Mouse (Mus musculus): ENCODE measurements around the gene Cables2. TPM values are rescaled to one million over a fixed set of nuclear protein-coding genes. Genes with fewer than 3 reads are reported as not detected.
A peak's percentile ranks its signal among the peaks of the same experiment; 100 is the strongest.

The Cables2 gene
- 8.9 and 10.3 TPM in 2 replicates for total RNA-seq (2014; rRNA removed)
- polyA plus RNA-seq (2012; rRNA removed) = 29.2 and 29.5 TPM in 2 replicates

GRCm38 (mm10) chr2:180273394-180274244 is at the start of gene Cables2:
Gene Cables2 (minus strand): TSS chr2:180273496.
- Histone ChIP-seq H3K36me3 (ENCODE audit: control insufficient read depth, insufficient read depth, low read length) (no peaks in the 10 kb centered on the region), H3K27ac (replicated peaks; ENCODE audit: insufficient read depth, low read depth, low read length) (peak within 1 kb of the TSS; percentile 72), H3K4me3 (ENCODE audit: insufficient read depth, low read depth, low read length) (peak within 1 kb of the TSS; percentile 74), H3K27me3 (ENCODE audit: control insufficient read depth, insufficient read depth, low read length) (no peaks in the 10 kb centered on the region), H3K4me1 (ENCODE audit: control insufficient read depth, insufficient read depth, low read length) (peaks cover 17% of the 10 kb centered on the region), H3K79me2 (ENCODE audit: control insufficient read depth, insufficient read depth, low read length) (peaks cover 23% of the 10 kb centered on the region; the same call in 1 of the 2 replicates), H3K9ac (ENCODE audit: low read depth, low read length) (peak within 1 kb of the TSS; percentile 87)
- 4% methylated on average over 68 of the region's 68 CpGs for WGBS
- TF ChIP-seq CTCF (IDR thresholded peaks at IDR 0.05; ENCODE audit: low read depth, low read length) (no peak), POLR2A (IDR thresholded peaks at IDR 0.05; ENCODE audit: extremely low read depth, insufficient read depth, low read length) (0 out of 2 replicates have a peak, but pooled peaks have one; percentile 9)
- peak; percentile 88 for DNase-seq (ENCODE audit: extremely low read depth, low read depth, low spot score)

DNA sequence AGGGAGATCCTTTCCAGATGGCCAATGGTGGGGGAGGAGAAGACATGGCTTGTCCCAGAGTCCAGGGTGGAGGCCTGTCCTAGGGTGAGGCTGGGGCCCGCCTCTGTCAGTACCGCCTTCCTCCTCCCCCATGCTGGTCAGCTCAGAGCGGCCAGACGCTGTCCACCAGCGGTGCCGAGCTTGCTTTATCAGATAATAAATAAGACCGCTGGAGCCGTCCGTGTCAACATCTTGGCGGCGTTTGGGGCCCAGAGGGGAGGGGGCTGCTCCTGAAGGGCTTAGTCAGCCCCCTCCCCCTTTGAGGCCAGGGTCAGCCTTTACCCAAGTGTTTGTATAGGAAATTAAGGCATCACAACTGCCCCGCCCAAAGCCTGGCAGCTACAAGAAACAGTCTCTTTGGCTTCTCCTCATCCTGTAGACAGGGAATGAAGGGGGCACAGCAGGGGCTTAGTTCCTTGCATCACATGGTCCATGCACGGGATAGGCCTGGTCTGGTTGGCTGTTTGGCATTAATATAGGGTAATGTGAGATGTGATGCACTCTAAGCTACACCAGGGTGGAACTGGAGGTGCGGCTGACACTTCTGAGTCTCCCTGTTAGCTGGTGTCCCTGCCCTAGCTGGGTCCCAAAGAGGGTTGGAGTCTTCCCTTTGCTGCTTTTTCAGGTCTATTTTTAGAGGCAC is 49.5 kb upstream of the Cables2 start:
- Histone ChIP-seq H3K4me1 (ENCODE audit: control insufficient read depth, insufficient read depth, low read length) (no peaks in the 10 kb centered on the region), H3K79me2 (ENCODE audit: control insufficient read depth, insufficient read depth, low read length) (no peaks in the 10 kb centered on the region), H3K36me3 (ENCODE audit: control insufficient read depth, insufficient read depth, low read length) (no peaks in the 10 kb centered on the region), H3K27me3 (ENCODE audit: control insufficient read depth, insufficient read depth, low read length) (no peaks in the 10 kb centered on the region), H3K27ac (replicated peaks; ENCODE audit: insufficient read depth, low read depth, low read length) (no peak overlapping the region), H3K9ac (ENCODE audit: low read depth, low read length) (no peak overlapping the region), H3K4me3 (ENCODE audit: insufficient read depth, low read depth, low read length) (no peak overlapping the region)
- DNase-seq (ENCODE audit: extremely low read depth, low read depth, low spot score) = no peak
- no peak for TF ChIP-seq POLR2A (IDR thresholded peaks at IDR 0.05; ENCODE audit: extremely low read depth, insufficient read depth, low read length)
- no peak for TF ChIP-seq CTCF (IDR thresholded peaks at IDR 0.05; ENCODE audit: low read depth, low read length)
- WGBS = 51% methylated on average over 14 of the region's 14 CpGs

- Histone ChIP-seq H3K27ac (replicated peaks; ENCODE audit: insufficient read depth, low read depth, low read length) (no peak overlapping the region), H3K27me3 (ENCODE audit: control insufficient read depth, insufficient read depth, low read length) (no peaks in the 10 kb centered on the region), H3K9ac (ENCODE audit: low read depth, low read length) (no peak overlapping the region), H3K4me1 (ENCODE audit: control insufficient read depth, insufficient read depth, low read length) (no peaks in the 10 kb centered on the region), H3K4me3 (ENCODE audit: insufficient read depth, low read depth, low read length) (no peak overlapping the region), H3K36me3 (ENCODE audit: control insufficient read depth, insufficient read depth, low read length) (no peaks in the 10 kb centered on the region), H3K79me2 (ENCODE audit: control insufficient read depth, insufficient read depth, low read length) (no peaks in the 10 kb centered on the region)
- WGBS = 87% methylated on average over 4 of the region's 4 CpGs
- TF ChIP-seq POLR2A (IDR thresholded peaks at IDR 0.05; ENCODE audit: extremely low read depth, insufficient read depth, low read length) = no peak
- no peak for TF ChIP-seq CTCF (IDR thresholded peaks at IDR 0.05; ENCODE audit: low read depth, low read length)
- DNase-seq (ENCODE audit: extremely low read depth, low read depth, low spot score) = no peak
Observed at GRCm38 (mm10) chr2:180320216-180320615, 46.9 kb upstream of the Cables2 start.

- WGBS = 90% methylated on average over 7 of the region's 7 CpGs
- H3K4me1 ChIP-seq (ENCODE audit: control insufficient read depth, insufficient read depth, low read length) = no peaks in the 10 kb centered on the region
- no peak overlapping the region for H3K4me3 ChIP-seq (ENCODE audit: insufficient read depth, low read depth, low read length)
- H3K36me3 ChIP-seq (ENCODE audit: control insufficient read depth, insufficient read depth, low read length) = no peaks in the 10 kb centered on the region
- no peaks in the 10 kb centered on the region for H3K27me3 ChIP-seq (ENCODE audit: control insufficient read depth, insufficient read depth, low read length)
- no peak for DNase-seq (ENCODE audit: extremely low read depth, low read depth, low spot score)
- H3K79me2 ChIP-seq (ENCODE audit: control insufficient read depth, insufficient read depth, low read length) = no peaks in the 10 kb centered on the region
- H3K27ac ChIP-seq (replicated peaks; ENCODE audit: insufficient read depth, low read depth, low read length) = no peak overlapping the region
- TF ChIP-seq POLR2A (IDR thresholded peaks at IDR 0.05; ENCODE audit: extremely low read depth, insufficient read depth, low read length) (no peak), CTCF (IDR thresholded peaks at IDR 0.05; ENCODE audit: low read depth, low read length) (no peak)
- no peak overlapping the region for H3K9ac ChIP-seq (ENCODE audit: low read depth, low read length)
Observed at GRCm38 (mm10) chr2:180317591-180317990, 44.3 kb upstream of the Cables2 start.

- H3K27me3 ChIP-seq (ENCODE audit: control insufficient read depth, insufficient read depth, low read length) = no peaks in the 10 kb centered on the region
- no peak overlapping the region for H3K9ac ChIP-seq (ENCODE audit: low read depth, low read length)
- H3K4me3 ChIP-seq (ENCODE audit: insufficient read depth, low read depth, low read length) = no peak overlapping the region
- no peak overlapping the region for H3K27ac ChIP-seq (replicated peaks; ENCODE audit: insufficient read depth, low read depth, low read length)
- TF ChIP-seq POLR2A (IDR thresholded peaks at IDR 0.05; ENCODE audit: extremely low read depth, insufficient read depth, low read length) (no peak), CTCF (IDR thresholded peaks at IDR 0.05; ENCODE audit: low read depth, low read length) (no peak)
- 76% methylated on average over 2 of the region's 2 CpGs for WGBS
- no peak for DNase-seq (ENCODE audit: extremely low read depth, low read depth, low spot score)
- H3K36me3 ChIP-seq (ENCODE audit: control insufficient read depth, insufficient read depth, low read length) = no peaks in the 10 kb centered on the region
- no peaks in the 10 kb centered on the region for H3K79me2 ChIP-seq (ENCODE audit: control insufficient read depth, insufficient read depth, low read length)
- no peaks in the 10 kb centered on the region for H3K4me1 ChIP-seq (ENCODE audit: control insufficient read depth, insufficient read depth, low read length)
Observed at GRCm38 (mm10) chr2:180314292-180314691, 41.0 kb upstream of the Cables2 start.
